Mouse (Mus musculus) bone marrow, adult 2 months (tissue): ENCODE measurements around the gene Ubqln1.

ENCODE experiments used
- CTCF ChIP-seq: fragments of 200-500 bp; IDR thresholded peaks from 2 replicates; pipeline ENCODE4 v1.5.1; 2011; ENCODE audit warnings: low read length, control low read depth; ENCODE audit not compliant: control insufficient read depth, insufficient read depth
- POLR2A ChIP-seq: fragments of 200-500 bp; IDR thresholded peaks from 2 replicates; pipeline ENCODE4 v1.6.1; 2011; ENCODE audit warnings: low read depth, mild to moderate bottlenecking, control low read depth, low read length, borderline replicate concordance; ENCODE audit not compliant: control insufficient read depth

DNA sequence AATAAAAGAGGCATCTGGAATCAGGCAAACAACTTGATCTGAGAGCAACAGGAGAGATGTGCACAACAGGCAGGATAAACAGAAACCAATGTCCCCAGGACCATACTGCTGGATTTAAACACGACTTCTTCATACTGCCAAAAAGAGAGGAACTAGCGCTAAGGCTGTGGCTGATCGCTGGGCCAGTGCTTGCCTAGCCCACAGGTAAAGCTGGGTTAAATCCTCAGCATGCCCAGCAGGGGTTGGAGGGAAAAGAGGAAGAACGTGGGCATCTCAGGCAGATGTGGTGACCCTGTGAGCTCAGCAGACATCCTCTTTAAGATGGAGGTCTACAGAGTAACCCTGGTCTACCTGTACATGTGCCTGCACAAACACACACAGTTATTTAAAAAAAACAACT, 10.5 kb downstream of the Ubqln1 start:
- TF ChIP-seq CTCF (no peak), POLR2A (no peak)
